Mouse (Mus musculus) adrenal gland, adult 2 months (tissue): ENCODE results near the gene Sh3d19. TPM values are rescaled to one million over a fixed set of nuclear protein-coding genes. Genes with fewer than 3 reads are reported as not detected.
A peak's percentile ranks its signal among the peaks of the same experiment; 100 is the strongest.

Experiments
- DNase-seq: peaks from one replicate; pipeline ENCODE4 v3.0.0; 2021
- polyA plus RNA-seq: library from polyadenylated mRNA; depleted of rRNA; stranded (reverse); fragments of >200 nt; gene quantifications from 2 replicates; pipeline ENCODE4 v1.2.3, GENCODE M21; 2012
- total RNA-seq, 2 experiments: library from RNA; stranded (reverse); gene quantifications; 2 replicates each; pipeline ENCODE4 v1.2.3; 2021

Gene Sh3d19
- total and polyA plus RNA-seq, 3 experiments, result 14.5 to 26.8 (median 19.1) TPM

GRCm38 (mm10) chr3:86028658-86029375 lies 57.9 kb downstream of the Sh3d19 start:
- DNase-seq, result no peak

- DNase-seq, result no peak
Measured at GRCm38 (mm10) chr3:86030566-86030965, 59.7 kb downstream of the Sh3d19 start.

- DNase-seq, result no peak
Measured at GRCm38 (mm10) chr3:86033455-86034090, 62.7 kb downstream of the Sh3d19 start.

- no peak for DNase-seq
Measured at GRCm38 (mm10) chr3:86037926-86038484, 67.1 kb downstream of the Sh3d19 start.

- peak; percentile 28 for DNase-seq
Measured at GRCm38 (mm10) chr3:86038648-86039047, 67.7 kb downstream of the Sh3d19 start.

GRCm38 (mm10) chr3:86040286-86041201 lies 69.6 kb downstream of the Sh3d19 start:
- DNase-seq, result peak; percentile 58

- no peak for DNase-seq
Measured at GRCm38 (mm10) chr3:86047686-86048408, 76.9 kb downstream of the Sh3d19 start.

- no peak for DNase-seq
Measured at GRCm38 (mm10) chr3:86049041-86049440, 78.1 kb downstream of the Sh3d19 start.

GRCm38 (mm10) chr3:86056678-86057077 lies 85.8 kb downstream of the Sh3d19 start:
- DNase-seq, result peak; percentile 87

GRCm38 (mm10) chr3:86057436-86058095 lies 86.7 kb downstream of the Sh3d19 start:
- no peak for DNase-seq

- no peak for DNase-seq
Measured at GRCm38 (mm10) chr3:86069646-86070250, 98.8 kb downstream of the Sh3d19 start.

- DNase-seq, result no peak
Measured at GRCm38 (mm10) chr3:86070799-86071198, 99.9 kb downstream of the Sh3d19 start.

- no peak for DNase-seq
Measured at GRCm38 (mm10) chr3:86072066-86072465, 101.2 kb downstream of the Sh3d19 start.

GRCm38 (mm10) chr3:86072889-86073288 lies 102.0 kb downstream of the Sh3d19 start:
- DNase-seq, result no peak

GRCm38 (mm10) chr3:86075593-86075992 lies 104.7 kb downstream of the Sh3d19 start:
- DNase-seq, result no peak

- no peak for DNase-seq
Measured at GRCm38 (mm10) chr3:86076511-86077283, 105.8 kb downstream of the Sh3d19 start.

- DNase-seq, result no peak
Measured at GRCm38 (mm10) chr3:86083051-86083450, 112.1 kb downstream of the Sh3d19 start.

- DNase-seq, result no peak
Measured at GRCm38 (mm10) chr3:86085001-86085400, 114.1 kb downstream of the Sh3d19 start.

- DNase-seq, result no peak
Measured at GRCm38 (mm10) chr3:86087872-86088271, 117.0 kb downstream of the Sh3d19 start.
